Mouse (Mus musculus): ENCODE measurements around the gene Gtpbp4.
"Not testable (repeated sequence)": the region's sequence is repeated elsewhere in the genome, so short reads cannot be mapped to it uniquely, and the experiment has no call there.

The Gtpbp4 gene

DNA sequence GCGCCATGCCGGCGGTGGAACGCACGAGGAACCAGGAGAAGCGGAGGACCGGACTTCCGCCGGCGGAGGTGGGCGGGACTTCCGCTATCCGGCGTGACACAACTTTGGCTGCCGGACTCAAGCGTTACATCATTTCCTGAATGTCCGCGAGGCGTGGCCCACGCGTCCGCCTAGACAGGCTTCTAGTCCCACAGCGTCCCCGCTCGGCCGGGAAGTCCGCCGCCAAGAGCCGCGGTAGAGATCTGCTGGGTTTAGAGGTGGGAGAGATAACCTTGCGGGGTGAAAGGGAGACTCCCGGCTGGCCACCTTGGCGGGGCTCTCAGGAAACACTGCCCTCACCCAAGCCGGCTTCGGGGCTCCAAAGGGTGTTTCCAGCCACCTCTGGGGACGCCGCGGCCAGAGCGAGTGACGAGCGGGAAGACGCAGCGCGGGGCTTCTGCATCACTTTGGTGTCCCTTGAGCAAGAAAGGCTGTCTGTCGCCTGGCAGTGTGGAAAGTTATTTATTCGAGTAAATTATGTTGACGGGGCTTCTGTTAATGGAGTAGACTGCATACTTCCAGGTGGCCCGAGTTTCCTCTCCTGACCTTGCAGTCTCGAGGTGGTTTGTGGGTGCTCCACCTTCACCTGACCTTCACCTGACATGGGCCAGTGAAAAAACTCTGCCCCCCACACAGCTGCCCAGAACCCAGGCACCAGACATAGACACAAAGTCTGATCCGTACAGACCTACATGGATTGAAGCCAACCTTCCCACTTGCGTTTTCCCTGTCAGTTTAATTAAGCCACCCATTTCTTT lies at the start of gene Gtpbp4:
Gene Gtpbp4 (minus strand): TSS at position 94 of the 797 bp plus-strand sequence.
- peak; percentile 97 for DNase-seq

- no peak for DNase-seq
Measured at GRCm38 (mm10) chr13:9044731-9045130, 48.8 kb upstream of the Gtpbp4 start.

GRCm38 (mm10) chr13:9043289-9044049 lies 47.6 kb upstream of the Gtpbp4 start:
- DNase-seq = no peak

DNA sequence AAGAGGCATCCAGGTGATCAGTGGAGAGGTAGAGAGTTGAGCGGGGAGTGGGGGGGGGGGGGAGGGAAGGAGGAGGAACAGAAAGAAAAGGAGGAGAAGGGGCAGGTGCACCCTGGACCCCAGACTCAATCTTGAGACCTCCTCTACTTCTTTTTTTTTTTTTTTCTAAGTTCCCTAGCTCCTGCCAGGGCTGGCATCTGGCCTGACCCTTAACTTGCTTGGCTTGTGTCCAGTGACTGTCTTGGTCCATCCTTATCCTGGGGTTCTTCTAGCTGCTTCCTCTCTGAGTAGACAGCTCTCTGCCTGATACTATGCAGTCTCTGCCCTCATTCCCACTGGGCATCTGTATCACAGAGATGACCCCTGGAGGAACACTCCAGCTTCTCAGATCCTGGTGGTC lies 44.7 kb upstream of the Gtpbp4 start:
- DNase-seq = no peak

GRCm38 (mm10) chr13:9031996-9032661 lies 36.2 kb upstream of the Gtpbp4 start:
- no peak for DNase-seq

GRCm38 (mm10) chr13:9030364-9030763 lies 34.5 kb upstream of the Gtpbp4 start:
- no peak for DNase-seq

DNA sequence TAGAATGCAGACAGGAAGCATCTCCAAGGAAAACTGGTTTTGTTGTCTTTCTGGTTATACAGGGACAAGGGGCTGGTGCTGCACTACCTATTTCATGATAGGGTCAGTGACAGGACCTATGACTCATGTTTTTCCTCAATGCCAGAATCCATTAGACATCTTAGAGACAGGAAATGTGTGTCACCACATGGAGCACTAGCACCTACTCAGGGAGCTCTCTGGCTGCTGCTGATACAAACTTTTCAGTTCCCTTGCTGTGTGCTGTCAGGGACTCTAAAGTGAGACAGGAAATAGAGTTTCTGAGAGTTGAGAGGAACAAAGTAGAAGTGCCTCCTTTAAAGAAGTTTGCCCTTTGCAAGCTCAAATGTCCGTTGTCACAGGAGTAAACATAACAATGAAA lies 31.4 kb upstream of the Gtpbp4 start:
- no peak for DNase-seq

GRCm38 (mm10) chr13:9022623-9023022 lies 26.7 kb upstream of the Gtpbp4 start:
- DNase-seq = no peak

GRCm38 (mm10) chr13:9021556-9021955 lies 25.7 kb upstream of the Gtpbp4 start:
- DNase-seq = no peak

DNA sequence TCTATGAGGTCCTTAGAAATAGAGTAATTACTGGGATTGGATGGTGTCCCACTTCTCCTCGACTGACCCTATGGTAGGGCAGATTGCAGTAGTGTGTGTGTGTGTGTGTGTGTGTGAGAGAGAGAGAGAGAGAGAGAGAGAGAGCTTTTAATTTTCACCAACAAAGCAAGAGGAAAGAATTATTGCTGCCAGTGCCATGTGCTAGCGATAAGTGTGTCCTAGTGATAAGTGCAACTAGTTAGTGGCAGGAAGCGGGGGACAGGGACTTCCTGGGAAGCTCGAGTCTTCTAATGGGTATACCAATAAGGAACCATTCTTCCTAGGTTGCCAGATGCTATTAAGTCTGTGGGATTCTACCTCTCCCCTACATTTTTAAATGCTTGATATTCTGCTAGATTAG lies 23.8 kb upstream of the Gtpbp4 start:
- DNase-seq = no peak

GRCm38 (mm10) chr13:9018974-9019587 lies 23.2 kb upstream of the Gtpbp4 start:
- DNase-seq = no peak

DNA sequence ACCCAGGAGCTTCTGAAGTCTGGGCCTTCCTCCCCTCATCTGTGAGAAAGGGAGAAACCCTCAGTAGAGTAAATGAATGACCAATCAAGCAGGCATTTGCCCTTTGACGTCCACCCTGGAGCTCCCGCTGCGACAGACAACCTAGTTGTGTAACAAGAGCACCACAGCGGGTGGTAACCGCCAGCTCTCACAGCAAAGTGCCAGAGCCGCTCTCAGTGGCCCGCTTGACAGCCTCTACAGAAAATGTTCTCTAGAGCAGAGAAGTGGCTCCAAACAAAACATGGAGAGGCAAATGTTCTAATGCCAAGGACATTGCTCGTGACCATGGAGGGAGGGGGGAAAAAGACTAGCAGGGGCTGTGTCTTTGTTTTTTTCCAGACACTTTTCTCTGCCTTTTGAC lies 21.3 kb upstream of the Gtpbp4 start:
- peak; percentile 7 for DNase-seq

GRCm38 (mm10) chr13:9014431-9014830 lies 18.5 kb upstream of the Gtpbp4 start:
- no peak for DNase-seq

DNA sequence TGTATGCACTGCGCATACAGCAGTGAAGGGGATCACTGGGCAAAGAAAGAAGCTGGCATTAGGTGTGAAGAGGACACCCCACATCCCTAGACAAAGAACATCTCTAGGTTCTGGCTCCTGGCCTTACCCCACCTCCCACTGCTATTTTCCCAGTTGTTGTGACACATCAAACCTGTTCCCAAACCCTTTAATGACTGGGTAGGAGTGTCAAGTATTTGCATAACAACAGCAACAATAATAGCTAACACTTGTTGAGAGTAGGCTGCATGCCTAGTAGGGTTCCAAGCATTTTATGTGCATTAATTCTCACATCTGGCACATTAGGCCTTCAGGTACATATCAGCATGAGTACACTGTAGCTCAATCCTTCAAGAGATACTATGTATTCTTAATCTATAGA lies 17.6 kb upstream of the Gtpbp4 start:
- DNase-seq = no peak

DNA sequence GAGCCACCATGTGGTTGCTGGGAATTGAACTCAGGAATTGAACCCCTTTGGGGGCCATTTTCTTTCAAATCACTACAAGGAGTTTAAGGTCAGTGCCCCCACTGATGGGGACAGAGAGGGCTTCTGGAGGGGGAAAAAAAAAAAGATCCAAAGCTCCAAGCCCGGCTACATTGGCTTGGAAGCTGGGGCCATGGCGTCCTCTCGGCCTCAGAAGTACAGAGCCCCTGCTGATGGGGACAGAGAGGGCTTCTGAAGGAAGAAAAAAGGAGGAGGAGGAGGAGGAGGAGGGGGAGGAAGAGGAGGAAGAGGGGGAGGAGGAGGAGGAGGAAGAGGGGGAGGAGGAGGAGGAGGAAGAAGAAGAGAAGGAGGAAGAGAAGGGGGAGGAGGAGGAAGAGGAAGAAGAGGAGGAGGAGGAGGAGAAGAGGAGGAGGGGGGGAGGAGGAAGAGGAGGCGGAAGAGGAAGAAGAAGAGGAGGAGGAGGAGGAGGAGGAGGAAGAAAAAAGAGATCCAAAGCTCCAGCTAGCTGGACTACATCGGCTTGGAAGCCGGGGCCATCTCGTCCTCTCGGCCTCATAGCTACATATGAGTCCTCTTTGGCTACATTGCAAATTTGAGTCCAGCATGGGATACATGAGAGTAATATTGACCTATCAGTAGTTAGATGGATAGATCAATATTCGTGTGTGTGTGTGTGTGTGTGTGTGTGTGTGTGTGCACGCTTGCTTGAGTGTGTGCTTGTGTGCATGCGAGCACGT lies 15.9 kb upstream of the Gtpbp4 start:
- no peak for DNase-seq

DNA sequence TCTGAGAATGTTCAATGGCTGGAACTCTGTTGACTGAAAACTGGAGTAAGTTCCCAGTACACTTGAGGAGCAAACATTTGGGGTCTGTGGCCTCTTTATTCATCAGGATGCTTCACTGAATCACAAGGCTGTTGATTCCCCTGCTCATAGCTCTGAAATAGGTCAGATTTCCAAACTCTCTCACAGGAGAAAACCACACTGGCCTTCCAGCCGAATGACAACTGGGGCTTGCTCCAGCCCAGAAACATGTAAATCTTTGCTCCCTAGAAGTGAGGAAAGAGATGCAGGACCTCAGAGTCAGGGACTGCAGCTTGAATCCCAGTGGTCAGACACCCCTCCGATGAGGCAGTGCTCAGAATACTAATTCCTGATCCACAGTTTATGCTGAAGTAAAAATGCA lies 7.4 kb upstream of the Gtpbp4 start:
- no peak for DNase-seq

- DNase-seq = no peak
Measured at GRCm38 (mm10) chr13:8999464-8999863, 3.6 kb upstream of the Gtpbp4 start.

DNA sequence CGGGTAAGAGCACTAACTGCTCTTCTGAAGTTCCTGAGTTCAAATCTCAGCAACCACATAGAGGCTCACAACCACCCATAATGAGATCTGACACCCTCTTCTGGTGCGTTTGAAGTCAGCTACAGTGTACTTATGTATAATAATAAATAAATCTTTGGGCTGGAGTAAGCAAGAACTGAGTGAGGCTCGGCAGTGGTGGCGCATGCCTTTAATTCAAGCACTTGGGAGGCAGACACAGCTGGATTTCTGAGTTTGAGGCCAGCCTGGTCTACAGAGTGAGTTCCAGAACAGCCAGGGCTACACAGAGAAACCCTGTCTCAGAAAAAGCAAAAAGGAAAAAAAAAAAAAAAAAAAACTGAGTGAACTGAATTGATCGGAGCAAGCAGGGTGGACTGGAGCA lies 1.3 kb upstream of the Gtpbp4 start:
- not testable (repeated sequence) for DNase-seq

DNA sequence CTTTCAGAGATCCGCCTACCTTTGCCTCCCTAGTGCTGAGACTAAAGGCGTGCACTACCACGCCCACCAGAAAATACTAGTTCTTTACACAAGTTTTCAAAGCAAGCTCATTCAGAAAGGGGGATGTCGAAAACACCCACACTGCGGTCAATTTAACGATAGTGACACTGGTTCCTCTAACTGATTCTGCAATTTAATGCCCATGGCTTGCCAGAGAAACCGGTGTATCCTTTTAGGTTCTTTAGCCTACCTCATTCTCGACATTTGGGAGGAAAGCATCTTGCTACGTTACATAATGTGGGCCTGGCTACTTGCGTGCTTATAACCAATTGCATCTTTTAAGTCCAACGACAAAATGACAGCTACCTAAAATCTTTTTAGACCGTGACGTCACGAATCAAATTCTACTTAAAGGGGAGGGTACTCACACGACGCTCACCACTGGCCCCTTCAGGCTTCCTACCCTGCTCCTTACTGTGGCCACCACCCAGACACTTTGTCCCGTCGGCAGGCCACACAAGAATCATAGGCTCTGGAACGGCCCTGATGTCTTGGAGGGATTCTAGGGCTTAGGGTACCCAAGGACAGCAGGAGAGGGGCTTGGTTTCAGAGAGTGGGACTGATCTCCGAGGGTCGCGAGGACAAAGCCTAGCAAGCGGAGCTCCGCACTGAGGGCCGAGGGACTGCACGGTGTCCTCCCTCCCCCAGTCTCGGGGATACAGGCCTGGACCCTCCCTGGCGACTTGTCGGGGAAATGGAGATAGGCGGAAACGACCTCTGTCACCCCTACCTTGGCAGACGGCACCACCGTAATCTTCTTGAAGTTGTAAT lies 509 bp downstream of the Gtpbp4 start:
- no peak for DNase-seq

DNA sequence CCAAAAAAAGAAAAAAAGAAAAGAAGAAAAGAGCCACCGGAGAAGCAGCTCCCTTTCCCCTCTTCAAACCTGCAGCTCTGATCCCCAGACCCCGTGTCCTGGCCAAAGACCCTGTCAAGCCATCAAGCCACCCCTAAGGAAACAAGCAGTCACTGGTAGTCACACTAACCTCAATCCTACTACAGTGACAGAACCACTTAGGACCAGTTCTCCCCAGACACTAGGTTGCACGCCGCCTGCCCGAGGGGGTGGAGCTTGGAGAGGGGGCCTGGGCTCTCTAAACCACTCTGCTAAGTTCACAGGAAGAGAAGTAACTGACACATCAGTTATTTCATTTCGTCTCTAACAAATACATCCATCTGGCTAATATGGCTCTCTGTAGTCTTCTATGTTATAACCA lies 3.7 kb downstream of the Gtpbp4 start:
- DNase-seq = no peak

GRCm38 (mm10) chr13:8972972-8973371 lies 22.9 kb downstream of the Gtpbp4 start:
- DNase-seq = no peak

DNA sequence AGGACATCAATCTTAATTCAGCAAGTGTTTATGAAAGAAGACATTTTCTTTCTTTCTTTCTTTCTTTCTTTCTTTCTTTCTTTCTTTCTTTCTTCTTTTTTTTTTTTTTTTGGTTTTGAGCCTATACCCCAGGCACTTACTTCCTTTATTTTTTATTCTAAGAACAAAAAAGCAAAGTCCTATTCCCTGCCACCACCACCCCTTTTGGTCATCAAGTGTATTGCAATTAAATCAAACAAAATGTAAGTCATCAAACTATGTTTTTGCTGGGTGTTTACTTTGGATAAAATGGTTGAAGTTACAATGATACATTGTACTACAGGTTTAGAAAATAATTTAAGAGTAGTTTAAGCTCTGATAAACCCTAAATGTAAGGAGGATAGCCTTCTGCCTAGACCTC lies 23.5 kb downstream of the Gtpbp4 start:
- no peak for DNase-seq
